Mouse (Mus musculus) intestine, embryonic 16.5 days (tissue): ENCODE data around the gene Cic. TPM values are rescaled to one million over a fixed set of nuclear protein-coding genes. Genes with fewer than 3 reads are reported as not detected.

Source experiments
- ATAC-seq: fragments of 200-750 bp; cut with Nextera tagmentation; 2 replicates; pipeline ENCODE4 v1.8.0; 2017; ENCODE audit warnings: moderate TSS enrichment, moderate library complexity
- H3K27ac ChIP-seq: fragments of 300-500 bp; sonication (generic); 2 replicates; pipeline ENCODE4 v1.5.1; 2014; ENCODE audit warnings: mild to moderate bottlenecking, low read length
- H3K27me3 ChIP-seq: fragments of 300-500 bp; sonication (generic); replicated peaks from 2 replicates; pipeline ENCODE4 v1.6.1; 2014; ENCODE audit warnings: low read length, control low read depth, mixed read lengths; ENCODE audit not compliant: control insufficient read depth, insufficient read depth
- H3K36me3 ChIP-seq: fragments of 300-500 bp; sonication (generic); 2 replicates; pipeline ENCODE4 v1.6.1; 2014; ENCODE audit warnings: low read length, control low read depth; ENCODE audit not compliant: control insufficient read depth, insufficient read depth
- H3K4me1 ChIP-seq: fragments of 300-500 bp; sonication (generic); 2 replicates; pipeline ENCODE4 v1.6.1; 2014; ENCODE audit warnings: low read length, control low read depth, mixed read lengths; ENCODE audit not compliant: control insufficient read depth, insufficient read depth
- H3K4me2 ChIP-seq: fragments of 300-500 bp; sonication (generic); 2 replicates; pipeline ENCODE4 v1.6.1; 2014; ENCODE audit warnings: low read depth, low read length, control low read depth
- H3K4me3 ChIP-seq: fragments of 300-500 bp; sonication (generic); 2 replicates; pipeline ENCODE4 v1.5.1; 2014; ENCODE audit warnings: mild to moderate bottlenecking, low read length
- H3K9ac ChIP-seq: fragments of 300-500 bp; sonication (generic); 2 replicates; pipeline ENCODE4 v1.6.1; 2014; ENCODE audit warnings: low read depth, low read length
- H3K9me3 ChIP-seq: fragments of 300-500 bp; sonication (generic); 2 replicates; pipeline ENCODE4 v1.6.1; 2016; ENCODE audit warnings: low read length, control low read depth; ENCODE audit not compliant: control insufficient read depth
- WGBS: fragments of 180-500 bp; shearing (Covaris S2); extraction: QIAGEN DNeasy Blood & Tissue Kit; methylation state at CpG from one replicate; pipeline ENCODE4 v1.1.7; 2014; 5-methylcytosine and 5-hydroxymethylcytosine counted together
- polyA plus RNA-seq: library from polyadenylated mRNA; unstranded; fragments of >200 nt; fragmentation: Nextera tagmentation; extraction: Ambion mirVana; gene quantifications from 2 replicates; pipeline ENCODE4 v1.2.1, GENCODE M21; 2015

Cic gene
- polyA plus RNA-seq, 1 experiment from 2014 or later: 19.9 TPM

- no peak for ATAC-seq
- Histone ChIP-seq H3K27me3 (no peaks in the 10 kb centered on the region), H3K36me3 (peaks cover 2% of the 10 kb centered on the region), H3K27ac (no peak overlapping the region), H3K9me3 (no peaks in the 10 kb centered on the region), H3K4me3 (no peak overlapping the region), H3K9ac (peak overlapping the region; percentile 39; the same call in 1 of the 2 replicates), H3K4me2 (no peak overlapping the region), H3K4me1 (peaks cover 47% of the 10 kb centered on the region)
- WGBS: 88% methylated on average over 22 of the region's 22 CpGs
These were observed 6.0 kb downstream of the Cic start for GRCm38 (mm10) chr7:25273259-25274241.

- Histone ChIP-seq H3K4me3 (no peak overlapping the region), H3K9ac (0 out of 2 replicates have a peak overlapping the region, but pooled peaks have one; percentile 10), H3K4me1 (peaks cover 41% of the 10 kb centered on the region), H3K27ac (no peak overlapping the region), H3K36me3 (peaks cover 2% of the 10 kb centered on the region), H3K9me3 (no peaks in the 10 kb centered on the region), H3K4me2 (no peak overlapping the region), H3K27me3 (no peaks in the 10 kb centered on the region)
- 55% methylated on average over 5 of the region's 5 CpGs for WGBS
- ATAC-seq: no peak
These were observed 7.1 kb downstream of the Cic start for GRCm38 (mm10) chr7:25274571-25274970.

GRCm38 (mm10) chr7:25274996-25275395, 7.5 kb downstream of the Cic start:
- Histone ChIP-seq H3K27me3 (no peaks in the 10 kb centered on the region), H3K4me3 (no peak overlapping the region), H3K9ac (0 out of 2 replicates have a peak overlapping the region, but pooled peaks have one; percentile 44), H3K4me2 (no peak overlapping the region), H3K9me3 (no peaks in the 10 kb centered on the region), H3K27ac (no peak overlapping the region), H3K4me1 (peaks cover 41% of the 10 kb centered on the region), H3K36me3 (peaks cover 2% of the 10 kb centered on the region)
- no peak for ATAC-seq
- WGBS: 86% methylated on average over 3 of the region's 3 CpGs

GRCm38 (mm10) chr7:25275555-25276298, 8.2 kb downstream of the Cic start:
- Histone ChIP-seq H3K9me3 (no peaks in the 10 kb centered on the region), H3K4me2 (no peak overlapping the region), H3K36me3 (peaks cover 2% of the 10 kb centered on the region), H3K4me3 (no peak overlapping the region), H3K27me3 (no peaks in the 10 kb centered on the region), H3K9ac (peak overlapping the region; percentile 44), H3K4me1 (peaks cover 45% of the 10 kb centered on the region), H3K27ac (peak overlapping the region; percentile 43; the same call in 1 of the 2 replicates)
- 55% methylated on average over 9 of the region's 9 CpGs for whole genome bisulfite sequencing
- no peak for ATAC-seq

- Histone ChIP-seq H3K36me3 (peaks cover 2% of the 10 kb centered on the region; the same call in 1 of the 2 replicates), H3K4me1 (peaks cover 54% of the 10 kb centered on the region), H3K27ac (peak overlapping the region; percentile 98; the same call in 1 of the 2 replicates), H3K9ac (peak overlapping the region; percentile 81), H3K9me3 (no peaks in the 10 kb centered on the region), H3K27me3 (no peaks in the 10 kb centered on the region), H3K4me3 (no peak overlapping the region), H3K4me2 (peak overlapping the region; percentile 91)
- WGBS: 86% methylated on average over 4 of the region's 4 CpGs
- no peak for ATAC-seq
These were observed 9.9 kb downstream of the Cic start for GRCm38 (mm10) chr7:25277405-25277804.

- Histone ChIP-seq H3K4me2 (peak overlapping the region; percentile 91), H3K4me1 (peaks cover 54% of the 10 kb centered on the region), H3K9me3 (no peaks in the 10 kb centered on the region), H3K36me3 (peaks cover 2% of the 10 kb centered on the region; the same call in 1 of the 2 replicates), H3K9ac (peak overlapping the region; percentile 81), H3K27ac (peak overlapping the region; percentile 98), H3K4me3 (peak overlapping the region; percentile 68), H3K27me3 (no peaks in the 10 kb centered on the region)
- no peak for ATAC-seq
- WGBS: 8% methylated on average over 4 of the region's 4 CpGs
These were observed 10.5 kb downstream of the Cic start for GRCm38 (mm10) chr7:25277998-25278340.

- under 1% methylated on average over 56 of the region's 60 CpGs for WGBS
- peak overlapping the region; percentile 91 for H3K4me2 ChIP-seq
- H3K4me3 ChIP-seq: peak overlapping the region; percentile 68
- H3K27ac ChIP-seq: peak overlapping the region; percentile 98
- no peaks in the 10 kb centered on the region for H3K9me3 ChIP-seq
- peaks cover 58% of the 10 kb centered on the region for H3K4me1 ChIP-seq
- peak overlapping the region; percentile 81 for H3K9ac ChIP-seq
- no peaks in the 10 kb centered on the region for H3K27me3 ChIP-seq
- peaks cover under 1% of the 10 kb centered on the region; the same call in 1 of the 2 replicates for H3K36me3 ChIP-seq
- ATAC-seq: peak; percentile 70
These were observed 11.0 kb downstream of the Cic start for GRCm38 (mm10) chr7:25278341-25279075.

GRCm38 (mm10) chr7:25279076-25279860, 11.8 kb downstream of the Cic start:
- Histone ChIP-seq H3K4me3 (peak overlapping the region; percentile 68), H3K9me3 (no peaks in the 10 kb centered on the region), H3K9ac (peak overlapping the region; percentile 81), H3K27me3 (no peaks in the 10 kb centered on the region), H3K36me3 (no peaks in the 10 kb centered on the region), H3K4me2 (peak overlapping the region; percentile 91), H3K4me1 (peaks cover 60% of the 10 kb centered on the region), H3K27ac (peak overlapping the region; percentile 98)
- WGBS: under 1% methylated on average over 49 of the region's 49 CpGs
- peak; percentile 49 for ATAC-seq
